Mouse (Mus musculus) hindbrain, embryonic 13.5 days (tissue): ENCODE data around the gene Gucy2d. TPM values are rescaled to one million over a fixed set of nuclear protein-coding genes. Genes with fewer than 3 reads are reported as not detected.

Experiments
- ATAC-seq: fragments of 200-750 bp; cut with Nextera tagmentation; 2 replicates; pipeline ENCODE4 v1.8.0; 2017; ENCODE audit warnings: moderate TSS enrichment; ENCODE audit not compliant: low FRiP score
- H3K27ac ChIP-seq: fragments of 300-500 bp; sonication (generic); 2 replicates; pipeline ENCODE4 v1.5.1; 2015; ENCODE audit warnings: inconsistent platforms, mild to moderate bottlenecking, moderate library complexity
- H3K27me3 ChIP-seq: fragments of 300-500 bp; sonication (generic); 2 replicates; pipeline ENCODE4 v1.6.1; 2015; ENCODE audit warnings: mild to moderate bottlenecking, inconsistent platforms
- H3K36me3 ChIP-seq: fragments of 300-500 bp; sonication (generic); 2 replicates; pipeline ENCODE4 v1.6.1; 2015; ENCODE audit warnings: mild to moderate bottlenecking, inconsistent platforms
- H3K4me1 ChIP-seq: fragments of 300-500 bp; sonication (generic); replicated peaks from 2 replicates; pipeline ENCODE4 v1.6.1; 2015; ENCODE audit warnings: inconsistent platforms
- H3K4me2 ChIP-seq: fragments of 300-500 bp; sonication (generic); 2 replicates; pipeline ENCODE4 v1.6.1; 2015; ENCODE audit warnings: inconsistent platforms, mild to moderate bottlenecking, moderate library complexity
- H3K4me3 ChIP-seq: fragments of 300-500 bp; sonication (generic); 2 replicates; pipeline ENCODE4 v1.5.1; 2015; ENCODE audit warnings: mild to moderate bottlenecking, inconsistent platforms
- H3K9ac ChIP-seq: fragments of 300-500 bp; sonication (generic); 2 replicates; pipeline ENCODE4 v1.6.1; 2015; ENCODE audit warnings: mild to moderate bottlenecking, inconsistent platforms
- H3K9me3 ChIP-seq: fragments of 300-500 bp; sonication (generic); 2 replicates; pipeline ENCODE4 v1.6.1; 2016; ENCODE audit warnings: inconsistent platforms
- WGBS: fragments of 180-500 bp; shearing (Covaris S2); methylation state at CpG from one replicate; pipeline ENCODE4 v1.1.7; 2015; 5-methylcytosine and 5-hydroxymethylcytosine counted together
- polyA plus RNA-seq: library from polyadenylated mRNA; unstranded; fragments of >200 nt; fragmentation: Nextera tagmentation; extraction: Ambion mirVana; gene quantifications from 2 replicates; pipeline ENCODE4 v1.2.1, GENCODE M21; 2015

Gene Gucy2d
- polyA plus RNA-seq, 1 experiment from 2014 or later = 0.10 TPM

DNA sequence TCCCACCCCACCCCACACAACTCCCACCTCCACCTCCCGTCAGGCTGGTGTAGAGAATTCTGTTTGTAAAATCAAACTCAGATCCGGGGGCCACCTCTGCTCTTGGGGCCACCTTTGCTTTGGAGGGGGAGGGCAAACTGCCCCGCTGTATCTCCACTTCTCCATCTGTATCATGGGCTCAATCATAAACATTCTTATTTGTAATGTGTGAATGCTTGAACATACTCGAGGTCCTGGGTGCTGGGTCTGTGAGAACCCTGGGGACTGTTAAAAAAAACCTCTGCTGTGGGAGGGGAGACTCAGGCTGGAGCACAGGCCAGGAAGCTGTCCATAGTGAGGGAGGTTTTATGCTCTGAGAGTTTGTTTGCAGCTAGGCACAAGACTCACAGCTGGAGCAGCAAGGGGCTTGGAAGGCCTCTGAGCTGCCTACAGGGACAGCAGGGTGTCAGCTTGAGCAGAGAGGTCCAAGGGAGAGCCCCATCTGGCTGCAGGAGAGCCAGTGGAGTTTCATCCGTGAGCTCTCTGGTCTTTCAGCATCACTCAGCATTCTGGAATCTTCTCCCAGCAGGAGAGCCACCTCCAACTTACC, 64.6 kb downstream of the Gucy2d start:
- Histone ChIP-seq H3K36me3 (no peaks in the 10 kb centered on the region), H3K4me1 (peaks cover 37% of the 10 kb centered on the region), H3K9me3 (no peaks in the 10 kb centered on the region), H3K4me3 (no peak overlapping the region), H3K4me2 (no peak overlapping the region), H3K27ac (peak overlapping the region; percentile 8; the same call in 1 of the 2 replicates), H3K9ac (no peak overlapping the region), H3K27me3 (no peaks in the 10 kb centered on the region)
- WGBS = 38% methylated on average over 5 of the region's 5 CpGs
- ATAC-seq = no peak

DNA sequence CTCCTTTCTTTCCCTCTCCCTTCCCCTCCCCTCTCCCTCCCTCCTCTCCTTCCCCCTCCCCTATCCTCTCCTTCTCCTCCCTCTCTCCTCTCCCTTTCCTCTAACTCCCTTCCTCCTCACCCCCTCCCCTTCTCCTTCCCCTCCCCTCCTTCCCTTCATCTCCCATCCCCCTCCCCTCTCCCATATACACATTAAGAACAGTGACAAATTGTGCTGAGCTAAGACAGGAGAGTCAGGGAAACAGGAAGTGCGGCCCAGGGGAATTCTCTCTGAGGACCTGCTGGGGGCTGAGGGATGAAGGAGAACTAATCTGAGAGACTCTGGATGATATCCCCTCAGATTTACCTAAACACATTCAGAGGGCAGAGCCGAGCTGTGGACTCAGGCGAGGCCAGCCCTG, 65.4 kb downstream of the Gucy2d start:
- no peaks in the 10 kb centered on the region for H3K36me3 ChIP-seq
- 29% methylated on average over 3 of the region's 3 CpGs for WGBS
- H3K4me3 ChIP-seq = no peak overlapping the region

DNA sequence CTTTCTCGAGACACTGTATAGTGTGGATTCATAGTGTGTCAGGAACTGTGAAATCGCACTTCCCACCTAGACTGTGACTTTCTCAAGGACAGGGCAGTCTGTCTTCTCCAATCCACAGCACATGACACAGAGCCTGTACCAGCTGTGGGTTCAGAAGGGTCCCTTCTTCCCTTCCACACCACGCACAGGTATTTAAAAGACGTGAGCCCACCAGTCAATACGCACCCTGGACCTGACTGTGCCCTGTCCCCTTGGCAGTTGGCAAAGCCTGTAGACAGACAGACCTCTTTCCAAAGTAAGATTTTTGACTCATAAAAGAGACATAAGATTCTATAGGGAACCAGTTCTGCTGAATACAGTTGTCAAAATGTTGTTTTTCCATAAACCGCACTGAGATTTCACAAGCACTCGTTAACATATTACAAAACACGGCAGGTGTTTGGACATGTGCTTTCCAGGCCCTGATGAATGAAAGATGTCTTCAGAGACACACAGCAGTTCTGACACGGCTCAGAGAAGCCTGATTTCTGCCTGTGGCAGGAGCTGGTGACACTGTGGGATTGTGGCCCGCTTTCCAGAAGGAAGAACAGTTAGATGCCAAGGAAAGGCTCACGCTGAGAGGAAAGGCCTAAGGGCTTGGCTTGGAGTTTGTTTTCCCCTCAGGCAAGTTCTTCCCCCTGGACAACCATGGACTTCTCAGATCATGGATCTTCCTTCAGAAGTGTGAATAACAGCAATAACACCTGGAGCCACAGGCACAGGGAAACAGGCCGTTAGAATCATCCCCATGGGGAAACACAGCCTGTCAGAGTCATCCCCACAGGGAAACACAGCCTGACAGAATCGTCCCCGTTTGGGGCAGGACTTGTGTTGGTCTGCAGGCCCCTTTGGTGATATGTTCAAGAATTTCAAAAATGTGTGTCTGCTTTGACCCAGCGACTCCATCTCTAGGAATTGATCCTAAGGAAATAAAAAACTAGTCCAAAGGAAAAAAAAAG, 71.0 kb downstream of the Gucy2d start:
- H3K4me3 ChIP-seq = no peak overlapping the region
- H3K27ac ChIP-seq = no peak overlapping the region
- no peak overlapping the region for H3K4me2 ChIP-seq
- H3K4me1 ChIP-seq = no peaks in the 10 kb centered on the region; the same call in 1 of the 2 replicates
- ATAC-seq = no peak
- WGBS = 74% methylated on average over 15 of the region's 15 CpGs
- no peaks in the 10 kb centered on the region for H3K36me3 ChIP-seq
- peaks cover 5% of the 10 kb centered on the region; the same call in 1 of the 2 replicates for H3K9me3 ChIP-seq
- H3K9ac ChIP-seq = no peak overlapping the region
- H3K27me3 ChIP-seq = no peaks in the 10 kb centered on the region

More for the DNA sequence above, 65.4 kb downstream of the Gucy2d start:
- no peaks in the 10 kb centered on the region for H3K27me3 ChIP-seq
- H3K27ac ChIP-seq = no peak overlapping the region
- no peak overlapping the region for H3K4me2 ChIP-seq
- no peak for ATAC-seq
- peaks cover 34% of the 10 kb centered on the region for H3K4me1 ChIP-seq
- H3K9me3 ChIP-seq = no peaks in the 10 kb centered on the region
- H3K9ac ChIP-seq = no peak overlapping the region

DNA sequence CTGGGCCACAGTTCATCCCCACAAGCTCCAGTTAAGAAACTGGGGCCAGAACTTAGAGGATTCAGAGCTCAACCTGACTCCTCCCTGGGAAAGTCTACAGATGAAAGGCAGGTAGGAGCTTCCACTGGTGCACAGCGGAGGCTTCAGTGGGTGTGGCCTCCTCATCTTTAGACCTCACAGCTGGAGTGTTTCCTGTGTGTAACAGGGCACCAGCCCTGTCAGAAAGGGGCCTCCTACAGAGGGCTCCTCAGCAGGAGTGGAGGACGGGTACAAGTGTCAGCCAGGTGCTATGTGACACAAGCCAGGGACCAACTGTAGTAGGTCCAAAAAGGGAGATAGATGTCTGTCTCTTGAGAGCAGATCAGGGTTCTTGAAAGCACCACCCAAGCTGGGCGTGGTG, 73.0 kb downstream of the Gucy2d start:
- no peak for ATAC-seq
- no peaks in the 10 kb centered on the region for H3K27me3 ChIP-seq
- no peaks in the 10 kb centered on the region for H3K36me3 ChIP-seq
- H3K9ac ChIP-seq = no peak overlapping the region
- WGBS = 77% methylated on average over 3 of the region's 3 CpGs
- H3K4me2 ChIP-seq = no peak overlapping the region
- H3K27ac ChIP-seq = no peak overlapping the region
- peaks cover 5% of the 10 kb centered on the region; the same call in 1 of the 2 replicates for H3K9me3 ChIP-seq
- H3K4me1 ChIP-seq = no peaks in the 10 kb centered on the region; the same call in 1 of the 2 replicates
- H3K4me3 ChIP-seq = no peak overlapping the region

DNA sequence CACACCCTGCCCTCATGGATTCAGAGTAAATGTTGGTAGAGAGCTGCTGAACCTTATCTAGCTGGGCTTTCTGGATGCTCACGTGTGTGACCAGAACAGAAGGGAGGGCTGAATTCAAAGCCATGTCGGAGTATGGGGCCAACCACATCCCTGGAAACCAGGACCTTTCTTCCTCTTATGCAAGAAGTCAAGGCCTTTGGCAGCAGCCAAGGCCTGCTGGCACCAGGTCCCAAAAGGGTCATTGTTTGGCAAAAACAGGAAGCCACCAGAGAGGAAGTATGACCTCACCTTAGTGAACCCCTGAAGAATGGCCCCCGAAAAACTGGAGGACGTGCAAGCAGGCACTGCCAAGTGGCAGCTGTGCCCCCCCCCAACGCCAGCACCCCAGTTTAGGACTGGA, 82.4 kb downstream of the Gucy2d start:
- H3K9ac ChIP-seq = no peak overlapping the region
- no peak overlapping the region for H3K4me3 ChIP-seq
- no peak for ATAC-seq
- no peak overlapping the region for H3K27ac ChIP-seq
- peaks cover 26% of the 10 kb centered on the region for H3K4me1 ChIP-seq
- H3K9me3 ChIP-seq = no peaks in the 10 kb centered on the region
- no peak overlapping the region for H3K4me2 ChIP-seq
- H3K36me3 ChIP-seq = no peaks in the 10 kb centered on the region
- H3K27me3 ChIP-seq = 0 out of 2 replicates have a peak, but pooled peaks cover 3% of the 10 kb centered on the region
- 76% methylated on average over 5 of the region's 5 CpGs for WGBS

DNA sequence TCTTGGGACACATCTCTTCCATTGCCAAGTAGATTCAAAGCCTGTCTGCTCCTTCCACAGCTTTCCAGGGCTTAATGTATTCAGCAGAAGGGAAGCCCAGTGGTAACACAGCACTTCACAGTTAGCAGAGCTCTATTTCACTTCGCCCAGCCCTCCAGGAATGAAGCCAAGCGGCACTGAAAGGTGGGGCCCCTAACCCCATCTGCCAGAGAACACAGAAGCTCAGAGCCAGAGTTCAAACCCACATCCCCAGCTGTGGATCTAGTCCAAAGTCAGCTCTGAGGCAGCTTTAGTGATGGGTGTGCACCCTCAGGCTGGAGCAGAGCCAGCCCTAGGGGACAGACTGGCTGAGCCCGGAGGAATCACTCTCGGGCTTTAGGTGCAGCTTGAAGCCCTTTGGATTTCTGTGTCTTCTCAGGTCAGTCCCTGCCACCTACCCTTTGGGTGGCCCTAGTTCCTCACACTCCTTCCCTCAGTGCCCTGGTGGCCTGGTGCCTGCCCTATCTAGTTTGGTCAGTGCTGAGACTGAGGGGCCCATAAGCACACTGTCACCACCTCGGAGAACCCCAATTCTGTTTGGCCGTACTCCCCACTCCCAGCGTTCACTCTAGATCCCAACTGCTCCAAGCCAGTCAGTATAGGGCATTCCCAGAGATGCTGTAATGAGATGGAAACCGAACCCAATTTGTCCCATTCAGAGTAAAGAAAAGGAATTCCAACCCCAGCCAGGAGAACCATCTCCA, 83.0 kb downstream of the Gucy2d start:
- peak overlapping the region; percentile 61 for H3K27ac ChIP-seq
- H3K9me3 ChIP-seq = no peaks in the 10 kb centered on the region
- peak; percentile 49 for ATAC-seq
- H3K4me1 ChIP-seq = peaks cover 26% of the 10 kb centered on the region
- H3K4me3 ChIP-seq = no peak overlapping the region
- WGBS = 74% methylated on average over 8 of the region's 8 CpGs
- no peaks in the 10 kb centered on the region for H3K36me3 ChIP-seq
- no peak overlapping the region for H3K4me2 ChIP-seq
- 0 out of 2 replicates have a peak, but pooled peaks cover 3% of the 10 kb centered on the region for H3K27me3 ChIP-seq
- H3K9ac ChIP-seq = no peak overlapping the region

DNA sequence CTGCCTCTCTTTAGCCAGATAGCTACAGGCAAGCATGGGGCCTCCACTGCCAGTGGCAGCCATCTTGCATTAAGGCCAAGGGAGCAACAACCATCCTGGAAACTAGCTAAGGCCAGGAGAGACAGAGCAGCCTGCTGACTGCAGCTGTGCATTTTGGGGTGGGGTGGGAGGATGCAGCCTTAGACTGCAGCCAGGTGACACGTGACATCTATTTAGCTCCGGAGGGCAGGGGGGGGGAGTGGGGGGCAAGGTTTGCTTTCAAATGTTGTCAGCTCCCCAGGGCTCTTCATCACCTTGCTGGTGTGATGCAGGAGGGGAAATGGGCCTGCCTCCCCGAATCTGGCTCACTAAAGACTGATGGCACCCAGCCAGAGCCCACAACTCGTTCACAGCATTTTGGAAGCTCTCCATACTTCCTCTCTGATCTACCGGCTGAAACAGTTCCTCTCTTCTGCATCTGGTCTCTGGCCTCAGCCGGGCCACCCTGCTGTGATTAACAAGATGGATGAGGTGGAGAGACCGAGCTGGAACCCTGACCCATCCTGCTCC, 83.7 kb downstream of the Gucy2d start:
- H3K36me3 ChIP-seq = no peaks in the 10 kb centered on the region
- peak overlapping the region; percentile 61 for H3K27ac ChIP-seq
- H3K4me1 ChIP-seq = peaks cover 26% of the 10 kb centered on the region
- no peak overlapping the region for H3K4me3 ChIP-seq
- 13% methylated on average over 7 of the region's 7 CpGs for WGBS
- ATAC-seq = peak; percentile 52
- no peak overlapping the region for H3K9ac ChIP-seq
- no peaks in the 10 kb centered on the region for H3K9me3 ChIP-seq
- no peak overlapping the region for H3K4me2 ChIP-seq
- 0 out of 2 replicates have a peak, but pooled peaks cover 3% of the 10 kb centered on the region for H3K27me3 ChIP-seq

DNA sequence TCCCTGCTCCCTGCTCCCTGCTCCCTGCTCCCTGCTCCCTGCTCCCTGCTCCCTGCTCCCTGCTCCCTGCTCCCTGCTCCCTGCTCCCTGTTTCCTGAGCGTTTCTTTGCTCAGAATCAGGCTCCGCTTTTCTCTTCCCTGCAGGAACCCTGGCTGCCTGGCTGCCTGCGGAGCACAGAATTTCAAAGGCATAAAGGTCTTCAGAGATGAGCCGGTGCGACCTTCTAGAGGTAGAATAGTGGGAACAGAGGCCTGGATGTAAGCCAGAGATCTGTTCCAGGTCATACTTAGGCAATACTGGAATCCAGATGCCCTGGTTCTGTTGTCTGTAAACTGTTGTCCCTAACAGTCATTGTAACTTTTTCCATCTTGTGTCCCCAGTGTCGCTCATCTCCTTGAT, 84.2 kb downstream of the Gucy2d start:
- peaks cover 26% of the 10 kb centered on the region for H3K4me1 ChIP-seq
- H3K4me3 ChIP-seq = no peak overlapping the region
- H3K9ac ChIP-seq = no peak overlapping the region
- no peaks in the 10 kb centered on the region for H3K36me3 ChIP-seq
- H3K27ac ChIP-seq = peak overlapping the region; percentile 61
- no peaks in the 10 kb centered on the region for H3K9me3 ChIP-seq
- no peak overlapping the region for H3K4me2 ChIP-seq
- WGBS = 27% methylated on average over 6 of the region's 6 CpGs
- H3K27me3 ChIP-seq = 0 out of 2 replicates have a peak, but pooled peaks cover 3% of the 10 kb centered on the region
- no peak for ATAC-seq

DNA sequence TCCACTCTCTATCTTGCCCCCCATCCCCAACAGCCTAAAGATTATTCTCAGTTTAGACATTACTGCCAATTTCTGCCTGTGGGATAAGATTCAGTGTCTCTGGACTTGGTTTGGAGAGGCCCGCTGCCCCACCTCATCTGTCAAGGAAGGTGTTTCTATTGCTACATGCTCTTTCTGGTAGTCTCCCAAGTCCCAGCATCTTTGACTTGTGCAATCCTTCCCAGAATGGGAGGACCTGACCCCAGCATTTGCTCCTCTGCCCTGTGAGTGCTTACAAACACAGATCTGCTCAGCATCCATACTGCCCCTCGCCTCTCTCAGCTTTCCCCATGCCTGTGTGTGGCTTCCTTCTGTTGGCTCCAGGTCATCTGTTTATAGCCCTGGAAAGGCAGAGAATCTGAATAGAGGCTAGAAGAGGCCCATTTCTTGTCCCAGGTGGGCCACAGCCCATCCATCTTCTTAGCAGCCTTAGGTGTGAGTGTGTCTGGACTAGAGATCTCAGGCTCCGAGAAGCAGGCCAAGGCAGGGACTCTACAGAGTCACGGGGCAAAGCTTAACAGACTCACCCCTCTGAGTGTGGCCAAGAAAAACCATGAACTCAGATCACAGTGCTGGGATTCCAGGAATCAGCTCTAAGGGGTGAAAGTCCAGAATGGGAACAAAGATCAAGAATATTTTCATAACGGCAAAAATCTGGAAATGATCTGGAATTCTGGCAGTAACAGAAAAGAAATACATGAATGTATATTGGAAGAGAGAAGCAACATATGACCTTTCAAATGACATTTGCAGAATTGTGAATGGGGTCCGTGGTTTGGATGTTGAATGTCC, 84.9 kb downstream of the Gucy2d start:
- H3K9ac ChIP-seq = no peak overlapping the region
- H3K27me3 ChIP-seq = 0 out of 2 replicates have a peak, but pooled peaks cover 3% of the 10 kb centered on the region
- no peaks in the 10 kb centered on the region for H3K9me3 ChIP-seq
- WGBS = 82% methylated on average over 6 of the region's 6 CpGs
- H3K4me1 ChIP-seq = peaks cover 26% of the 10 kb centered on the region
- H3K36me3 ChIP-seq = no peaks in the 10 kb centered on the region
- ATAC-seq = no peak
- no peak overlapping the region for H3K4me3 ChIP-seq
- H3K4me2 ChIP-seq = no peak overlapping the region
- H3K27ac ChIP-seq = no peak overlapping the region
